Mouse (Mus musculus): ENCODE data around the gene Zfp386. TPM values are rescaled to one million over a fixed set of nuclear protein-coding genes. Genes with fewer than 3 reads are reported as not detected.
"Not testable (repeated sequence)": the region's sequence is repeated elsewhere in the genome, so short reads cannot be mapped to it uniquely, and the experiment has no call there.

The Zfp386 gene
- polyA plus RNA-seq (2015; fragmentation: Nextera tagmentation; extraction: Ambion mirVana): 64.1 and 69.5 TPM in 2 replicates

GRCm38 (mm10) chr12:116047440-116048377 lies at the start of gene Zfp386:
Gene Zfp386 (plus strand): TSS chr12:116047724.
- Histone ChIP-seq H3K4me3 (peak within 1 kb of the TSS; percentile 77), H3K9me3 (0 out of 2 replicates have a peak, but pooled peaks cover 9% of the 10 kb centered on the region), H3K4me1 (peaks cover 15% of the 10 kb centered on the region), H3K4me2 (replicated peaks) (peak within 1 kb of the TSS; percentile 63), H3K9ac (replicated peaks) (peak within 1 kb of the TSS; percentile 73), H3K27ac (replicated peaks) (peak within 1 kb of the TSS; percentile 96), H3K27me3 (no peaks in the 10 kb centered on the region), H3K36me3 (peaks cover 25% of the 10 kb centered on the region)
- under 1% methylated on average over 55 of the region's 55 CpGs for WGBS
- peak; percentile 99 for ATAC-seq (replicated peaks)

GRCm38 (mm10) chr12:115999784-116000183 lies 47.7 kb upstream of the Zfp386 start:
- H3K9me3 ChIP-seq; H3K36me3 ChIP-seq; H3K27me3 ChIP-seq; H3K4me2 ChIP-seq (replicated peaks); H3K4me1 ChIP-seq; H3K9ac ChIP-seq (replicated peaks); H3K27ac ChIP-seq (replicated peaks); ATAC-seq (replicated peaks); H3K4me3 ChIP-seq: not testable (repeated sequence)
- 78% methylated on average over 3 of the region's 3 CpGs for WGBS

GRCm38 (mm10) chr12:116002946-116003345 lies 44.6 kb upstream of the Zfp386 start:
- H3K4me2 ChIP-seq (replicated peaks); H3K27me3 ChIP-seq; H3K27ac ChIP-seq (replicated peaks); H3K9me3 ChIP-seq; H3K36me3 ChIP-seq; H3K4me3 ChIP-seq; H3K4me1 ChIP-seq; ATAC-seq (replicated peaks); H3K9ac ChIP-seq (replicated peaks): not testable (repeated sequence)
- WGBS: 83% methylated on average over 1 of the region's 1 CpGs

GRCm38 (mm10) chr12:116010812-116011211 lies 36.7 kb upstream of the Zfp386 start:
- no peaks in the 10 kb centered on the region for H3K36me3 ChIP-seq
- H3K9ac ChIP-seq (replicated peaks): no peak overlapping the region
- no peaks in the 10 kb centered on the region for H3K4me1 ChIP-seq
- 82% methylated on average over 2 of the region's 2 CpGs for WGBS
- ATAC-seq (replicated peaks): no peak
- no peaks in the 10 kb centered on the region for H3K9me3 ChIP-seq
- no peak overlapping the region for H3K4me2 ChIP-seq (replicated peaks)
- no peak overlapping the region for H3K4me3 ChIP-seq
- no peak overlapping the region for H3K27ac ChIP-seq (replicated peaks)
- no peaks in the 10 kb centered on the region for H3K27me3 ChIP-seq

- WGBS: 65% methylated on average over 2 of the region's 2 CpGs
- H3K9me3 ChIP-seq: no peaks in the 10 kb centered on the region
- H3K4me2 ChIP-seq (replicated peaks): no peak overlapping the region
- H3K4me3 ChIP-seq: no peak overlapping the region
- H3K36me3 ChIP-seq: no peaks in the 10 kb centered on the region
- no peak overlapping the region for H3K9ac ChIP-seq (replicated peaks)
- no peaks in the 10 kb centered on the region for H3K27me3 ChIP-seq
- no peaks in the 10 kb centered on the region for H3K4me1 ChIP-seq
- ATAC-seq (replicated peaks): no peak
- H3K27ac ChIP-seq (replicated peaks): no peak overlapping the region
These were observed 19.4 kb upstream of the Zfp386 start for GRCm38 (mm10) chr12:116028095-116028494.

- no peaks in the 10 kb centered on the region for H3K9me3 ChIP-seq
- no peak overlapping the region for H3K4me3 ChIP-seq
- no peaks in the 10 kb centered on the region for H3K27me3 ChIP-seq
- no peaks in the 10 kb centered on the region for H3K4me1 ChIP-seq
- no peak for ATAC-seq (replicated peaks)
- no peak overlapping the region for H3K4me2 ChIP-seq (replicated peaks)
- no peaks in the 10 kb centered on the region for H3K36me3 ChIP-seq
- no peak overlapping the region for H3K27ac ChIP-seq (replicated peaks)
- WGBS: 79% methylated on average over 5 of the region's 5 CpGs
- H3K9ac ChIP-seq (replicated peaks): no peak overlapping the region
These were observed 12.2 kb upstream of the Zfp386 start for GRCm38 (mm10) chr12:116035346-116035745.

GRCm38 (mm10) chr12:116044785-116045184 lies 2.7 kb upstream of the Zfp386 start:
- Histone ChIP-seq H3K9ac (replicated peaks) (no peak overlapping the region), H3K27ac (replicated peaks) (no peak overlapping the region), H3K4me1 (peaks cover 14% of the 10 kb centered on the region), H3K9me3 (no peaks in the 10 kb centered on the region), H3K36me3 (peaks cover 2% of the 10 kb centered on the region), H3K4me3 (no peak overlapping the region), H3K27me3 (no peaks in the 10 kb centered on the region), H3K4me2 (replicated peaks) (no peak overlapping the region)
- WGBS: 79% methylated on average over 5 of the region's 5 CpGs
- ATAC-seq (replicated peaks): no peak

GRCm38 (mm10) chr12:116048766-116049165 lies 1.2 kb downstream of the Zfp386 start:
- Histone ChIP-seq H3K9ac (replicated peaks) (peak overlapping the region; percentile 73), H3K4me3 (peak overlapping the region; percentile 77), H3K36me3 (peaks cover 28% of the 10 kb centered on the region), H3K4me2 (replicated peaks) (peak overlapping the region; percentile 63), H3K27ac (replicated peaks) (no peak overlapping the region), H3K4me1 (peaks cover 15% of the 10 kb centered on the region), H3K9me3 (0 out of 2 replicates have a peak, but pooled peaks cover 9% of the 10 kb centered on the region), H3K27me3 (no peaks in the 10 kb centered on the region)
- ATAC-seq (replicated peaks): no peak
- 73% methylated on average over 7 of the region's 7 CpGs for WGBS

- 0 out of 2 replicates have a peak, but pooled peaks cover 9% of the 10 kb centered on the region for H3K9me3 ChIP-seq
- peaks cover 32% of the 10 kb centered on the region for H3K36me3 ChIP-seq
- peak overlapping the region; percentile 77 for H3K4me3 ChIP-seq
- H3K4me1 ChIP-seq: peaks cover 15% of the 10 kb centered on the region
- peak overlapping the region; percentile 63 for H3K4me2 ChIP-seq (replicated peaks)
- H3K27ac ChIP-seq (replicated peaks): no peak overlapping the region
- no peaks in the 10 kb centered on the region for H3K27me3 ChIP-seq
- 90% methylated on average over 3 of the region's 3 CpGs for WGBS
- H3K9ac ChIP-seq (replicated peaks): peak overlapping the region; percentile 73; the same call in 1 of the 2 replicates
- ATAC-seq (replicated peaks): no peak
These were observed 1.7 kb downstream of the Zfp386 start for GRCm38 (mm10) chr12:116049236-116049635.

- WGBS: 92% methylated on average over 6 of the region's 6 CpGs
- Histone ChIP-seq H3K4me1 (peaks cover 15% of the 10 kb centered on the region), H3K27ac (replicated peaks) (no peak overlapping the region), H3K27me3 (no peaks in the 10 kb centered on the region), H3K4me3 (0 out of 2 replicates have a peak overlapping the region, but pooled peaks have one; percentile 3), H3K36me3 (peaks cover 36% of the 10 kb centered on the region), H3K4me2 (replicated peaks) (peak overlapping the region; percentile 63; the same call in 1 of the 2 replicates), H3K9ac (replicated peaks) (no peak overlapping the region), H3K9me3 (0 out of 2 replicates have a peak, but pooled peaks cover 9% of the 10 kb centered on the region)
- no peak for ATAC-seq (replicated peaks)
These were observed 2.2 kb downstream of the Zfp386 start for GRCm38 (mm10) chr12:116049701-116050100.

- no peaks in the 10 kb centered on the region for H3K27me3 ChIP-seq
- no peak overlapping the region for H3K4me2 ChIP-seq (replicated peaks)
- H3K9me3 ChIP-seq: peaks cover 29% of the 10 kb centered on the region
- H3K36me3 ChIP-seq: peaks cover 76% of the 10 kb centered on the region
- WGBS: 98% methylated on average over 8 of the region's 8 CpGs
- no peak for ATAC-seq (replicated peaks)
- H3K27ac ChIP-seq (replicated peaks): no peak overlapping the region
- H3K4me3 ChIP-seq: no peak overlapping the region
- peaks cover 6% of the 10 kb centered on the region for H3K4me1 ChIP-seq
- no peak overlapping the region for H3K9ac ChIP-seq (replicated peaks)
These were observed 6.8 kb downstream of the Zfp386 start for GRCm38 (mm10) chr12:116054342-116054741.

- Histone ChIP-seq H3K4me2 (replicated peaks) (no peak overlapping the region), H3K36me3 (peaks cover 78% of the 10 kb centered on the region), H3K4me3 (no peak overlapping the region), H3K27ac (replicated peaks) (no peak overlapping the region), H3K4me1 (no peaks in the 10 kb centered on the region), H3K9ac (replicated peaks) (no peak overlapping the region), H3K27me3 (no peaks in the 10 kb centered on the region), H3K9me3 (peaks cover 45% of the 10 kb centered on the region)
- 96% methylated on average over 3 of the region's 3 CpGs for WGBS
- no peak for ATAC-seq (replicated peaks)
These were observed 8.6 kb downstream of the Zfp386 start for GRCm38 (mm10) chr12:116056112-116056511.

All from forebrain, embryonic 15.5 days (tissue).